Mouse (Mus musculus): ENCODE data around the gene Ajm1. TPM values are rescaled to one million over a fixed set of nuclear protein-coding genes. Genes with fewer than 3 reads are reported as not detected.
A peak's percentile ranks its signal among the peaks of the same experiment; 100 is the strongest.
"Not testable (repeated sequence)": the region's sequence is repeated elsewhere in the genome, so short reads cannot be mapped to it uniquely, and the experiment has no call there.

The Ajm1 gene
- polyA plus RNA-seq, 1 experiment from 2014 or later, result 0.16 TPM

DNA sequence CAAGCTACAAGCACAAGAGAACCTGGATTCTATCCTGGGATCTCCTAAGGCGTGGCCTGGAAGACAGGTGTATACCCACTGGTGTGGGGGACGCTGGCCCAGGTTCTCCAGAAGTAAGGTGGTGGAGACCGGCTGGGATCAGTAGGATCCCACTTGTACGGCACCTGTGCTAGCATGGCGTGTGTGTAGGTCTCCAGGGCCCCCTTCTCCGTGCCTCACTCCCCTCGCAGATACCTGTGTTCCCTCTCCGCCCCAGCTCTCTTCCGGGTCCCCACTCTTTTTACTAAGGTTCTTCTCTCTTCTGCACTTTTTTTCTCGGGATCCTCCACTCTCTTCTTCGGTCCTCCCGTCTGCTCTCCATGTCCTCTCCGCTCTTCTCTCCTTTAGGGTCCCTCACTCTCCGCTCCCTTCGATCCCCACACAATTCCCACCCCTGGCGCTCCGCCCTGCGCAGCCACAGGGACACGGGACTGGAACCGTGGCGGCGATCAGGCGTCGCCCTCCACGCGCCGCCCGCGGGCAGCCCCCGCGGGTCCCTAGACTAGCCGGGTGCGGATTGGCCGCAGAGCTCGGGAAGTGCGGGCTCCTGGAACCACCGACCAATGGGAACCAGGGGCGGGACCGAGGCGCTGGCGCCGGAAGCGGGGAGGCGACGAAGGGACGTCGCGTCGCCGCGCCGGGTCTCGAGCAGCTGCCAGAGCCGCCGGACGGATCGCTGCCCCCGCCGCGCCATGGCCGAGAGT lies 24.2 kb downstream of the Ajm1 start, which contains the start of gene Edf1:
Gene Edf1, plus strand, starts transcription at position 627 of the 743 bp plus-strand sequence.
- H3K4me1 ChIP-seq, result peaks cover 27% of the 10 kb centered on the region
- no peaks in the 10 kb centered on the region for H3K9me3 ChIP-seq
- peak within 1 kb of the TSS; percentile 89 for H3K4me3 ChIP-seq
- peak within 1 kb of the TSS; percentile 88 for H3K27ac ChIP-seq (replicated peaks)
- peak; percentile 96 for DNase-seq (ENCODE audit: low spot score)
- H3K36me3 ChIP-seq (replicated peaks), result peaks cover 30% of the 10 kb centered on the region
- under 1% methylated on average over 61 of the region's 61 CpGs for WGBS
- no peaks in the 10 kb centered on the region for H3K27me3 ChIP-seq (replicated peaks; ENCODE audit: low read depth, poor library complexity, severe bottlenecking)

DNA sequence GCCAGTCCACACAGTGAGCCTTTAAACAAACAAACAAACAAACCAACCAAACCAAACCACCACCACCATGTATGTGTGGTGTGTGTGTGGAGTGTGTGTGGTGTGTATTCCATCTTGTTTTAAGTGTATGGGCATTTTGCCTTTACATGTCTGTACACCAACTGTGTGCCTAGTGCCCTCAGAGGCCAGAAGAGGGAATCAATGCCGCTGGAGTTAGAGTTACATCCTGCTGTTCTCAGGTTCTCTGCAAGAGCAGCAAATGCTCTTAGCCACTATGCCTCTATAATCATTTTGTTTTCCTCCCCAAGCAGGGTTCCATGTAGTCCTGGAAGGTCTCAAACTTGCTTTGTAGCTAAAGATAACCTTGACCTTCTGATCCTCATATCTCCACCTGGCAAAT lies 25.3 kb downstream of the Ajm1 start:
- H3K4me3 ChIP-seq, result no peak overlapping the region

DNA sequence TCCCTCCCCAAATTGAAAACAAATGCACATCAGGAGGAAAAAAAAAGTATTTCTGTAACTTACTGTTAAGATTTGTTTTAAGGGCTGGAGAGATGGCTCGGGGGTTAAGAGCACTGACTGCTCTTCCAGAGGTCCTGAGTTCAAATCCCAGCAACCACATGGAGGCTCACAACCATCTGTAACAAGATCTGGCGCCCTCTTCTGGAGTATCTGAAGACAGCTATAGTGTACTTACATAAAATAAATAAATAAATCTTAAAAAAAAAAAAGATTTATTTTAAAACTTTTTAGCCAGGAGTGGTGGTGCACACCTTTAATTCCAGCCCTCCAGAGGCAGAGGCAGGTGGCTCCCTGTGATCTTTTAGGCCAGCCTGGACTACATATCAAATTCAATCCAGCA lies 26.1 kb downstream of the Ajm1 start:
- WGBS, result 49% methylated on average over 2 of the region's 2 CpGs

More for the DNA sequence above, 25.3 kb downstream of the Ajm1 start:
- H3K4me1 ChIP-seq, result peaks cover 27% of the 10 kb centered on the region
- no peak overlapping the region for H3K27ac ChIP-seq (replicated peaks)
- no peaks in the 10 kb centered on the region for H3K9me3 ChIP-seq
- no peaks in the 10 kb centered on the region for H3K27me3 ChIP-seq (replicated peaks; ENCODE audit: low read depth, poor library complexity, severe bottlenecking)
- H3K36me3 ChIP-seq (replicated peaks), result peaks cover 20% of the 10 kb centered on the region
- WGBS, result 62% methylated on average over 1 of the region's 1 CpGs
- no peak for DNase-seq (ENCODE audit: low spot score)

DNA sequence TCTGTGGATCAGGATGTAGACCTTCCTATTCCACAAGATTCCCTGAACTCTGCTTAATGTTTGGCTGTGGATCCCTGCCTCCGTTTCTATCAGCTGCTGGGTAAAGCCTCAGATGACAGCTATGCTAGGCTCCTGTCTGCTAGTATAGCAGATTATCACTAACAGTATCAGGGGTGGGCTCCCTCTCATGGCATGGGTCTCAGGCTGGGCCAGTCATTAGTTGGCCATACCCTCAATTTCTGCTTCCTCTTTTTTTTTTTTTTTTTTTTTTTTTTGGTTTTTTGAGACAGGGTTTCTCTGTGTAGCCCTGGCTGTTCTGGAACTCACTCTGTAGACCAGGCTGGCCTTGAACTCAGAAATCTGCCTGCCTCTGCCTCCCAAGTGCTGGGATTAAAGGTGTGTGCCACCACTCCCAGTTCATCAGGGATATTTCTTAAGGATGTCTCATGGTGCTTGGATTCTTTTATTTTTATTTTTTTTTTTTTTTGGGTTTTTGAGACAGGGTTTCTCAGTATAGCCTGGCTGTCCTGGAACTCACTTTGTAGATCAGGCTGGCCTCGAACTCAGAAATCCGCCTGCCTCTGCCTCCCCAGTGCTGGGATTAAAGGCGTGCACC lies 28.3 kb downstream of the Ajm1 start:
- not testable (repeated sequence) for H3K4me3 ChIP-seq; DNase-seq (ENCODE audit: low spot score); H3K27me3 ChIP-seq (replicated peaks; ENCODE audit: low read depth, poor library complexity, severe bottlenecking); H3K9me3 ChIP-seq; H3K36me3 ChIP-seq (replicated peaks); H3K27ac ChIP-seq (replicated peaks)
- H3K4me1 ChIP-seq, result peaks cover 15% of the 10 kb centered on the region
- WGBS, result 94% methylated on average over 4 of the region's 4 CpGs

More for the DNA sequence above, 26.1 kb downstream of the Ajm1 start:
- H3K9me3 ChIP-seq; DNase-seq (ENCODE audit: low spot score); H3K27me3 ChIP-seq (replicated peaks; ENCODE audit: low read depth, poor library complexity, severe bottlenecking); H3K27ac ChIP-seq (replicated peaks); H3K4me3 ChIP-seq: not testable (repeated sequence)
- H3K36me3 ChIP-seq (replicated peaks), result peaks cover 11% of the 10 kb centered on the region
- peaks cover 27% of the 10 kb centered on the region for H3K4me1 ChIP-seq

DNA sequence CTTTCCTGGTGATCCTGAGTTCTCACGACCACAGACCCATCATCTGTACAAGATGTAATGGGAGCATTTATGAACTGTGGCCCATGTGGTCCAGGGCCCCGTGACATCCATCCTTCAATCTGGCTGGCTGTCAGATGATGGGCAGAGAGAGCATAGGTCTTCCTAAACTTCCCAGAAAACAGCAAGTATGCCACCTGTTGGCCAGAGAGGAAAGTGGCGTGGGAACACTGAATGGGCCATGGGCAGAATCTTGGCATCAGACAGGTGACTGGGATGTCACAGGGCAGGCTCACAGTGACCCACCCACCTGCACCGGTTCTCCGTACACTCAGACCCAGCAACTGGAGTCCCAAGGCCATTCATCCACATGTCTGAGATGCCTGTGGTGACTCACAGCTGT lies 30.4 kb downstream of the Ajm1 start:
- DNase-seq (ENCODE audit: low spot score), result peak; percentile 35

DNA sequence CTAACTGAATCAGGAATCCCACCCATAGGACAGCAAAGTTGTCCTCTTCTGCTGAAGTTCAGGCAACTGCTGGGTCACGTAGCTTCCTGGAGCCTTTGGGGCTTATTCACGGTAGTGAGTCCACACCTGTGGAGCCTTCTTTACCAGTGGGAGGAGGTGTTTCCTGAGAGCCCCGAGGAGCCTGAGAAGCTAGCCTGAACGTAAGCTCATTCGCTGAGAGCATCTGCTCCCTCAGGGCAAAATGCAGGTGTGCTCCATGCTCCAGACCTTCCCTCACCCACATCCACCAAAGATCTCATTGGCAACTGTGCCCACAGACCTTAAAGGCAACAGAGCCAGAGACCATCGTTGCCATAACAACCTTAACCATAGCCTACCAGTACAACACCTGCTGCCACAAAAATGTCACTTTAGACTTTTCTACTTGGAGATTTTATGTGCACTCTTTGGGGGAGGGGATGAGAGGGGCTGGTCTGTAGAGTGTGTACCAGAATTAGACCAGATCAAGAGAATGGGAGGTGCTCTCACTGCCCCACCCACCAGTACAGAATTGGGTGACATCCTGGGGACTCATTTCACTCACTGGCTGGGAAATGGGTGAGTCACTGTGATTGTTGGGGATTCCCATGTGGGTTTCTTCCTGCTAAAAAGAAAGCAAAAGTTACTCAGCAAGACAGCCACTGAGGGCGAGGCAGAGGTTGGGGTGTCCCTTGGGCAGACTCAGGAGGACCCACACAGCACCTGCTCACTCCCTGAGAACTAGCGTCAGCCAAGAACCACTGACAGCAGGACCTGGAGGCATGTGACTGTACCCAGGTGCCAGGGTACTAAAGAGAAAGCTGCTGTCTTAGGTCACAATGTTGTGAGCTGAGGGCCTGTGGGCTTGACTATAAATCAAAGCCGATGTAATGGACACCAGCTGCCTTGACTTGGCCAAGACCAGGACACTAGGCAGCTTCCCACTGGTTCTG lies 32.3 kb downstream of the Ajm1 start:
- H3K27ac ChIP-seq (replicated peaks), result 0 out of 2 replicates have a peak overlapping the region, but pooled peaks have one; percentile 25
- H3K9me3 ChIP-seq, result no peaks in the 10 kb centered on the region
- no peak for DNase-seq (ENCODE audit: low spot score)
- H3K36me3 ChIP-seq (replicated peaks), result peaks cover 8% of the 10 kb centered on the region; the same call in 1 of the 2 replicates
- 79% methylated on average over 9 of the region's 9 CpGs for WGBS
- H3K4me3 ChIP-seq, result no peak overlapping the region
- H3K27me3 ChIP-seq (replicated peaks; ENCODE audit: low read depth, poor library complexity, severe bottlenecking), result no peaks in the 10 kb centered on the region
- peaks cover 16% of the 10 kb centered on the region for H3K4me1 ChIP-seq

More for the DNA sequence above, 30.4 kb downstream of the Ajm1 start:
- H3K36me3 ChIP-seq (replicated peaks), result no peaks in the 10 kb centered on the region
- no peaks in the 10 kb centered on the region for H3K27me3 ChIP-seq (replicated peaks; ENCODE audit: low read depth, poor library complexity, severe bottlenecking)
- H3K4me3 ChIP-seq, result no peak overlapping the region
- 0 out of 2 replicates have a peak, but pooled peaks cover 4% of the 10 kb centered on the region for H3K4me1 ChIP-seq
- H3K27ac ChIP-seq (replicated peaks), result no peak overlapping the region
- 39% methylated on average over 5 of the region's 5 CpGs for WGBS
- no peaks in the 10 kb centered on the region for H3K9me3 ChIP-seq

DNA sequence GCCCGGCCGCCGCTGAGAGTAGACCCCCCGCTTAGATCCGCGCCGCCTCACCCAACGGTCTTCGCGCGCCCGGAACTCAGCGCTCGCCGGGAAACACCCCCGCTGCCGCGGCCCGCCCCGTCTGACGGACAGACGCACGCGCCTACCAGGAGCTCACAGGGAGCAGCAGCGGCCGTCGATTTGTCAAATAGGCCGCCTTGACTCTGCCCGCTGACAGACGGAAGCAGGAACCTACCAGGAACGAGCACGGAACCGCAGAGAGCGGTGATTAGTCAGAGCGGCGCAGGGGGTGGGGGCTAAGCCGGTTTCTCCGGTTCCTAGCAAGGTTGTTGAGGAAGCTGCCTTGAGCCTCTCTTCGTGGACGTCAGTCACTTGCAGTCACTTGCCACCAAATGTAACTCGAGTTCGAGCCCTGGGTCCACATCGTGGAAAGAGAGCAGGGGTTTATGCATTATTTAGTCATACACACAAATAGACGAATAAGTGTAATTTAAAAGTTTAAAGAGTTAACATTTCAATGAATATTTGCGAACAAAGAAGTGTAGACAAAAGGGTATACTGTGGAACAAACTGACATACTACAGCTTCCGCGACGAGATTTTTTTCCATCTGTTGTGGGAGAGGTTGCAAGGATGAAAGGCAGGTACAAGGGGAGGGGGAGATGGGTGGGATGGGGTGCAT lies 34.6 kb downstream of the Ajm1 start, which contains the start of gene Traf2:
Gene Traf2, minus strand, starts transcription at position 130 of the 681 bp plus-strand sequence.
- no peaks in the 10 kb centered on the region for H3K27me3 ChIP-seq (replicated peaks; ENCODE audit: low read depth, poor library complexity, severe bottlenecking)
- 3% methylated on average over 48 of the region's 48 CpGs for WGBS
- peak; percentile 99 for DNase-seq (ENCODE audit: low spot score)
- peaks cover 21% of the 10 kb centered on the region for H3K4me1 ChIP-seq
- H3K4me3 ChIP-seq, result peak within 1 kb of the TSS; percentile 60
- H3K27ac ChIP-seq (replicated peaks), result peak within 1 kb of the TSS; percentile 91
- no peaks in the 10 kb centered on the region for H3K9me3 ChIP-seq
- H3K36me3 ChIP-seq (replicated peaks), result peaks cover 15% of the 10 kb centered on the region; the same call in 1 of the 2 replicates

DNA sequence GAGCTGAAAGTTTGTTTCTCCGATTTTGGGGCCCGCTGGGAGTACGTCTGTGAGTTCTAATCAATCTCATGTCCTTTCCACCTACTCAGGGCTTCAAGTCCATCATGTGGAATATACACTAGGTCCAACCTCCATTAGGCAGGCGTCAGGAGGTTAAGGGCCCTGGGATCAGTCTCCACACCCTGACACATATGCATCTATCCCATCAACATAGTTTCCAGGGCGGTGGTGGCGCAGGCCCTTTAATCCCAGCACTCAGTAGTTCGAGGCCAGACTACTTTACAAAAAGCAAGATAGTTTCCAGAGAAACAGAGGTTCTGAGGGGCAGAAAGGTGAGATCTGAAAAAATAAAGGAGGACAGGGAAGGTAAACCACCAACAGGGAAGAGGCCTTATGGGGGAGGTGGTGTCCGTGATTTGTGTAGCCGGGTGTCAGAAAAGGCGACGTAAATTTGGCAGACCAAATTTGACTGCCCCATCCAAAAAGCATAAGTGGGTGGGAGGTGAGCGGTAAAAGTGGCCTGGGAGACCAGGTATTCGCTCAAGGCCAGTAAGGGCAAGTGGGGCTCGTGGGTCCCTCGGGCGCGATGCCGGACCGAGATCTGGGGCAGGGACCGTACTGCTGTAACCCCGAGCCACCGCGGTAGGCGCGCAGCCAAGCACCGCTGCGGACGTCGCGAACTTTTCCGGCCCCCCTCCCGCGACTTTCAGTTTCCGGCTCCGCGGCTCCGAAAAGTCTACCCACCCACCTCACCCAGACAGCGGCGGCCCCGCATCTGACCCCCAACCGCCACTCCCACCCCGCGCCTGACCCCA lies 35.4 kb downstream of the Ajm1 start:
- H3K9me3 ChIP-seq, result no peaks in the 10 kb centered on the region
- DNase-seq (ENCODE audit: low spot score), result no peak
- peaks cover 15% of the 10 kb centered on the region; the same call in 1 of the 2 replicates for H3K36me3 ChIP-seq (replicated peaks)
- H3K27ac ChIP-seq (replicated peaks), result peak overlapping the region; percentile 91
- WGBS, result 10% methylated on average over 43 of the region's 43 CpGs
- H3K4me1 ChIP-seq, result peaks cover 25% of the 10 kb centered on the region
- peak overlapping the region; percentile 60 for H3K4me3 ChIP-seq
- no peaks in the 10 kb centered on the region for H3K27me3 ChIP-seq (replicated peaks; ENCODE audit: low read depth, poor library complexity, severe bottlenecking)

DNA sequence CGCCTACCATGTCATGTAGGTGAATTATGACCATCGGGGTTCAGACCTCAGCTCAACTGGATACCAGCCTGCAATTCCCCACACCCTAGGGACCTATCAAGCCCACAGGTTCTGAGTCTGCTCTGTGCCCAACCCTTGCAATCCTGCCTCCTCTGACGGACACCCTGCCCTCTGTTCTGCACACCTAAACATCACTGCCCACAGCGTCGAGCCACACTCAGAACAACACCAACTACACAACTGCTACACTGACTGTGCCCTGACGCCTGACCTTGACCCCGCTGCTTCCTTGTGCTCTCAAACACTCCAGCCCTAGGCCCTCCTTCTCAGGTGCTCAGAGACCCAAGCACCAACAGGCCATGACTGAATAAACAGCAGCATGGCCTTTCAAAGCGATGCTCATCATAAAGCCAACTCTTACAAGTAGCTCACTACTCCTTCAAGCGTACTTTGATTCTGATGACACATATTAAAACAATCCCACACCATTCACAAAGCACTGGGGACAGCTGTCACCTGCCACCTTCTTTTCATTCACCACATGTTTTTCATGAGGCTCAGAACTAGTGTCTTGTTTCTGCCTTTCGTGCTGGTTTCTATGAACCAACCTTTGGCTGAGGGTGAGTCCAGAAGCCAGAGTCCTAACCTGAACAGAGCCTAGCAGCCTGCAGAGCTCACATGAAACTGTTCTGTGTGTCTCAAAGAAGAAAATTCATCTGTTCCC lies 39.8 kb downstream of the Ajm1 start:
- Histone ChIP-seq H3K27ac (replicated peaks) (no peak overlapping the region), H3K9me3 (no peaks in the 10 kb centered on the region), H3K4me1 (peaks cover 21% of the 10 kb centered on the region), H3K4me3 (no peak overlapping the region), H3K36me3 (replicated peaks) (peaks cover 54% of the 10 kb centered on the region), H3K27me3 (replicated peaks; ENCODE audit: low read depth, poor library complexity, severe bottlenecking) (no peaks in the 10 kb centered on the region)
- DNase-seq (ENCODE audit: low spot score), result no peak
- 88% methylated on average over 10 of the region's 10 CpGs for WGBS

DNA sequence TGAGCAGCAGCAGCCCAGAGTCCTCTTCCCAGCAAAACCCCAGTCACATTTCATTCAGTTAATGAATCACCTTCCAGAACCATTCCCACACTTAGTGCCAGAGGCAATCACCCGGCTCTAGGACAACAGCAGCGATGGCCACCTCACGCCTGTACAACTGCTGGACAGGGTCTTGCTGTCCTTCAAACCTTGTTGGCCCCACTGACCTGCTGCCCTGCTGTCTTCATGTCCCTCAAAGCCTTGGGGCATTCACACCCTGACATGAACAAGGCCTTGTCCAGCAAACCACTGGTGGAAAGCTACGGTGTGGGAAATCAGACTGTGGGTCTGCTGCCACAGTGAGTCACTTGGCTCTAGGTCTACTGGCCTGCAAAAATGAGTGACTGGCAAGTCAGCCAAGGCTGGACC lies 41.0 kb downstream of the Ajm1 start:
- Histone ChIP-seq H3K4me1 (peaks cover 15% of the 10 kb centered on the region), H3K4me3 (no peak overlapping the region), H3K27me3 (replicated peaks; ENCODE audit: low read depth, poor library complexity, severe bottlenecking) (no peaks in the 10 kb centered on the region), H3K36me3 (replicated peaks) (peaks cover 66% of the 10 kb centered on the region), H3K27ac (replicated peaks) (no peak overlapping the region), H3K9me3 (no peaks in the 10 kb centered on the region)
- WGBS, result 92% methylated on average over 4 of the region's 4 CpGs
- DNase-seq (ENCODE audit: low spot score), result no peak
